Mouse (Mus musculus) heart, embryonic 14.5 days (tissue): Measurements from ENCODE around the gene Fam214b. TPM values are rescaled to one million over a fixed set of nuclear protein-coding genes. Genes with fewer than 3 reads are reported as not detected.

Experiments used
- ATAC-seq: fragments of 200-750 bp; cut with Nextera tagmentation; 2 replicates; pipeline ENCODE4 v1.8.0; 2017; ENCODE audit warnings: low read depth, moderate TSS enrichment; ENCODE audit not compliant: insufficient number of reproducible peaks, insufficient read depth, low FRiP score
- H3K27ac ChIP-seq, 2 experiments: fragments of 200-500 bp in 1 of 2; fragments of 300-500 bp in 1 of 2; sonication (generic) in 1 of 2; replicated peaks in 1 of 2; 2 replicates each; pipeline ENCODE4 v1.5.1; 2012 to 2014; ENCODE audit warnings: low read depth in 2 of 2, low read length in 2 of 2, control low read depth in 1 of 2, mild to moderate bottlenecking in 1 of 2, mixed read lengths in 1 of 2; ENCODE audit not compliant: control insufficient read depth in 1 of 2, insufficient read depth in 1 of 2
- H3K27me3 ChIP-seq: fragments of 300-500 bp; sonication (generic); 2 replicates; pipeline ENCODE4 v1.6.1; 2014; ENCODE audit warnings: mild to moderate bottlenecking, low read length, control low read depth; ENCODE audit not compliant: control insufficient read depth, insufficient read depth
- H3K36me3 ChIP-seq: fragments of 300-500 bp; sonication (generic); 2 replicates; pipeline ENCODE4 v1.6.1; 2014; ENCODE audit warnings: mild to moderate bottlenecking, control low read depth, low read length, mixed read lengths; ENCODE audit not compliant: control insufficient read depth, insufficient read depth
- H3K4me1 ChIP-seq, 2 experiments: fragments of 200-500 bp in 1 of 2; fragments of 300-500 bp in 1 of 2; sonication (generic) in 1 of 2; 2 replicates each; pipeline ENCODE4 v1.6.1; 2012 to 2014; ENCODE audit warnings: low read length in 2 of 2, control low read depth in 1 of 2, mixed read lengths in 1 of 2; ENCODE audit not compliant: control insufficient read depth in 2 of 2, insufficient read depth in 2 of 2
- H3K4me2 ChIP-seq: fragments of 300-500 bp; sonication (generic); 2 replicates; pipeline ENCODE4 v1.6.1; 2014; ENCODE audit warnings: mild to moderate bottlenecking, low read length
- H3K4me3 ChIP-seq, 2 experiments: fragments of 200-500 bp in 1 of 2; fragments of 300-500 bp in 1 of 2; sonication (generic) in 1 of 2; 2 replicates each; pipeline ENCODE4 v1.5.1; 2012 to 2014; ENCODE audit warnings: low read length in 2 of 2, mild to moderate bottlenecking in 2 of 2, control low read depth in 1 of 2, low read depth in 1 of 2, moderate library complexity in 1 of 2; ENCODE audit not compliant: control insufficient read depth in 1 of 2, insufficient read depth in 1 of 2
- H3K9ac ChIP-seq: fragments of 300-500 bp; sonication (generic); 2 replicates; pipeline ENCODE4 v1.6.1; 2014; ENCODE audit warnings: mild to moderate bottlenecking, low read length
- H3K9me3 ChIP-seq: fragments of 300-500 bp; sonication (generic); 2 replicates; pipeline ENCODE4 v1.6.1; 2016; ENCODE audit warnings: low read length, control low read depth; ENCODE audit not compliant: control insufficient read depth
- WGBS: fragments of 180-500 bp; shearing (Covaris S2); extraction: QIAGEN DNeasy Blood & Tissue Kit; methylation state at CpG from one replicate; pipeline ENCODE4 v1.1.7; 2014; 5-methylcytosine and 5-hydroxymethylcytosine counted together
- polyA plus RNA-seq: library from polyadenylated mRNA; unstranded; fragments of >200 nt; fragmentation: Nextera tagmentation; extraction: Ambion mirVana; gene quantifications from 2 replicates; pipeline ENCODE4 v1.2.1, GENCODE M21; 2014

Fam214b gene
- polyA plus RNA-seq, 1 experiment from 2014 or later, result 12.0 TPM

DNA sequence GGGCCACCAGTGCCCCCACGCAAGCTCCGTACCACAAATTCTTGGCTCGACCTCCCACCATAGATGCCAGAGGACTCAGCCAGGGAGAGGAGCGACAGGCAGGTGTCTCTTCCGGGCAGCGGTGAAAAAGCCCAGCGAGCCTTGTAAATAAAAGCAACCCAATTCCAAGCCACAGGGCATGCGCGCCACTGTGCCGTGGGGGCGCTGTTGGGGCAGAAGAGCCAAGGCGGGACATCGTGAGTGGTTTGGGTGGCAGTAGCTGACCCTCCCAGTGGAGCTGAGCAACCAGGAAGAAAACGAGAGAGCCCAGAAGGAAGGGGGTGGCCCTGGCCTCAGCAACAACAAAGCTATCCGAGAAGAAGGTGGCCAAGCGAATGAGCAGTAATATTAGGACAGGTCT, 25.1 kb downstream of the Fam214b start:
- no peaks in the 10 kb centered on the region for H3K9me3 ChIP-seq
- H3K36me3 ChIP-seq, result peaks cover 76% of the 10 kb centered on the region
- H3K4me2 ChIP-seq, result no peak overlapping the region
- H3K4me1 ChIP-seq, result peaks cover 7 to 9% of the 10 kb centered on the region in 2 experiments
- no peak overlapping the region for H3K4me3 ChIP-seq
- no peak overlapping the region for H3K9ac ChIP-seq
- no peak for ATAC-seq
- H3K27me3 ChIP-seq, result no peaks in the 10 kb centered on the region
- H3K27ac ChIP-seq, result no peak overlapping the region
- WGBS, result 91% methylated on average over 16 of the region's 16 CpGs

DNA sequence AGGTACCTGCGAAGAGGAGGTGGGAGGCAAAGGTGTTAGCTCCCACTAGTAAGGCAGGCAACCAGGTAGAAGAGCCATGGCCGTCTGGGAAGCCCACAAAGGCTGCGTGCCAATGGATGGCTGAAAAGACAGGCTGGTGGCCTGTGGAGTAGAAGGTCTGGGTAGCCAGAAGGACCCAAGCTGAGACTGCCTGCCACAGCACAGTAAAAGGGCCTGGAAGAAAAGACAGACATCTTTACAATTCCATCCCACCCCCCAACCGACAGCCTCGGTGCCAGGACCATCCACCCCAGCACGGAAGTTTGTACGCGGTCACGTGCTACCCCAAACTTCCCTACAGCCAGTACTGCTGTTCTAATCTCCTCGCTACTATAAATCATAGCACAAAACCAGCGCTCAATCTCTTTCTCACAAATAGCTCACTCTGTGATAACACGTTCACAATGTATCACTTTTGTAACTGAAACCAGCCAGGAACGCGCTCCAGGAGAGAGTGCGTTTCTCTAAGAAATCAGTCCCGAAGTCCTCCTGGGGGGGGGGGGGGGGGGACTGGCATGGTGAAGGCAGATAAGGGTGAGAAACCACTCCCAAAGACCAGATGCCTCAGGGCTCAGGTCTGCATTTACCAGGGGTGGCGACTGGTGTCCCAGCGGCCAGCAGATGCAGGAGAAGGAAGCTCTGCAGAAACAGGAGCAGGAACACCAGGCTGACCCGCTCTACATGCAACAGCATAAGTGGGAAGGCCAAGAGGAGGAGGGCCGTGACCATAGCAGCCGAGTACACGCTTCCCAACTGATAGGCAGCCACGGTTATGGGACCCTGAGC, 26.2 kb downstream of the Fam214b start:
- no peaks in the 10 kb centered on the region for H3K9me3 ChIP-seq
- H3K36me3 ChIP-seq, result peaks cover 76% of the 10 kb centered on the region
- WGBS, result 89% methylated on average over 23 of the region's 23 CpGs
- no peak overlapping the region for H3K4me2 ChIP-seq
- peaks cover 4 to 6% of the 10 kb centered on the region in 2 experiments for H3K4me1 ChIP-seq
- ATAC-seq, result no peak
- no peaks in the 10 kb centered on the region for H3K27me3 ChIP-seq
- H3K4me3 ChIP-seq, result no peak overlapping the region
- no peak overlapping the region for H3K27ac ChIP-seq
- no peak overlapping the region for H3K9ac ChIP-seq

DNA sequence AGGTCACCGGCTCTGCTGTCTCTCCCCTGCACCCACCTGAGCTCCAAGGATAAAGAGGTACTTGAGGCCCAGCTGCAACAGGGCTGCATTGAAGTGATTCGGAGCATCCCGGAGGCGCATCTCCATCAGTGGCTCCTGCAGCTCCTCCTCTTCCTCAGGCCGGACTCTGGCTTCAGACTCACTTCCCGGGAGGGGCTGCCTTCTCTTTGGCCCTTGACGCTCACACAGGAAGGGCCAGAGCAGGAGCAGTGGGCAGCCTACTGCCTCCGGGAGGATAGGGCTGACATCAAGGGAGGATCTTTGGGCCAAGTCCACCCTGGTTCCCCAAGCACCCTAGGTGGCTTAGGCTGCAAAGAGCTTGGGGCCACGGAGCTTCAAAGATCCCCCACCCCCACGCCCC, 26.8 kb downstream of the Fam214b start:
- Histone ChIP-seq H3K27ac (no peak overlapping the region), H3K9me3 (no peaks in the 10 kb centered on the region), H3K9ac (no peak overlapping the region), H3K4me3 (no peak overlapping the region), H3K4me2 (no peak overlapping the region), H3K27me3 (no peaks in the 10 kb centered on the region), H3K4me1 (no peaks in the 10 kb centered on the region; a peak in 1 of 4 replicates), H3K36me3 (peaks cover 73% of the 10 kb centered on the region)
- ATAC-seq, result no peak
- 88% methylated on average over 10 of the region's 10 CpGs for WGBS

DNA sequence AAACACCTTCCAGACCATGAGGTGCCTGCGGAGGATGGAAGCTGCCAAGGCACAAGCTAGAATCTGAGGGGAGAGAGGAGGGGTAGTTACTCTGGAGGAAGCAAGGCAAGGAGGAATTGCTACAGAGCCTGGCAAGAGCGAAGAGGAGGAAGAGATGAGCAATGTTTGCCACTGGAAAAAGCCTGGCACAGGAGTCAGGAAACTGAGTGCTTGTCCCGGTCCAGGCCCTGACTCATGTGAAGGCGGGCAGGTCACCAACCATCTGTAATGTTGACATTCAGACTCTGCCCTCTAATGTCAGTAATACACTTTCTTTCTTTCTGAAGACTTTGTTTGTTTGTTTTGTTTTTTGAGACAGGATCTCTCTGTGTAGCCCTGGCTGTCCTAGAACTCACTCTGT, 27.9 kb downstream of the Fam214b start:
- Histone ChIP-seq H3K9me3 (no peaks in the 10 kb centered on the region), H3K36me3 (peaks cover 62% of the 10 kb centered on the region), H3K4me2 (no peak overlapping the region), H3K27ac (no peak overlapping the region), H3K4me1 (peaks cover 2 to 5% of the 10 kb centered on the region in 2 experiments; a peak in 3 of 4 replicates), H3K9ac (no peak overlapping the region), H3K4me3 (no peak overlapping the region), H3K27me3 (no peaks in the 10 kb centered on the region)
- 93% methylated on average over 4 of the region's 4 CpGs for WGBS
- no peak for ATAC-seq

DNA sequence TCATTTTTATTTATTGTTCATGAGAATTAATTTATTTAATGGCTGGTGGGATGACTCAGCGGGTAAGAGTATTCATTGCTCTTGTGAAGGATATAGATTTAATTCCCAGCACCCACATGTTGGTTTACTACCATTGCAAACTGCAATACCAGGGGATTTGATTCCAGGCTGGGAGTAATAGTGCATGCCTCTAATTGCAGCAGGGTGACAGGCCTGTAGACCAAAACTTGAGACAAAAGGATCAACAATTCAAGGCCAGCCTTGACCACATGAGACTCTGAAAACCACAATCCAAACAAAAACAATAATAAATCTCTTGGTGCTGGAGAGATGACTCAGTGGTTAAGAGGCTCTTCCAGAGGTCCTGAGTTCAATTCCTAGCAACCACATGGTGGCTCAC, 33.9 kb downstream of the Fam214b start:
- WGBS, result 93% methylated on average over 1 of the region's 1 CpGs

DNA sequence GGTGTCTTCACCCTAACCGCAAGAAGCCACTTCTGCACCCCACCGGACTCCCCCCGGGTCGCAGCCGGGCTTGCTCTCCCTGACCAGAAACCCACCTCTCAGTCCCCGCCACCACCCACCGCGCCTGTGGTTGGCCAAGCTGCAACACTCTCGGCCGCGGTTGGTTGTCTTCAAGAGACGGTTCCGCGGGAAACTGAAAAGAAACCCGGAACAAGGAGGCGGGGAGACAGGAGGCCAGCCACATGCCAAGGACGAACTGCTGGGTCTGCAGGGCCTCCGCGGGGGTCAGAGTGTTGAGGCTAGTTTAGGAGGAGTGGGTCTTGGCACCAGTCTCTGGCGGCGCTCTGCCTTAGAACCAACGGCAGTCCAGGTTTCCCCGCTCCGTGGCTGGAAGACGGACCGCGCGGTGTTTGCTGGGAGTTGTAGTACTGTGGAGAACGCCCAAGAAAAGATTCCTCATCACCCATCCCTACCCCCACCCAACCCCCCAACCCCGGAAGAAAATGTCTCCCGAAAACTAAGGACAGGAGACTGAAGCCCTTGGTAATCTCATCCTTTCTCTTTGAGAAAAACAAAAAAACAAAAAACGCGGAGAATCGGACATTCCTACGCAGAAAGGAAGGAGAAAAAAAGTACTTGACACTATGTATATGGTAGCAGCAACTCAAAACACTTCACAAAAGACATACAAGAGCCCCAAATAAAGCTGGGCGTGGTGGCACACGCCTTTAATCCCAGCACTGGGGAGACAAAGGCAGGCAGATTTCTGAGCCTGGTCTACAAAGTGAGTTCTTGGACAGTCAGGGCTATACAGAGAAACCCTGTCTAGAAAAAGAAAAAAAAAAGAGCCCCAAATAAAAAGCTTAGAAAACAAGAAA, 35.6 kb downstream of the Fam214b start, which contains the start of gene Fancg:
TSS of gene Fancg (minus strand) at position 346 of the 878 bp plus-strand sequence.
- 2% methylated on average over 37 of the region's 37 CpGs for WGBS
- H3K9me3 ChIP-seq, result no peaks in the 10 kb centered on the region
- H3K4me3 ChIP-seq, result peak within 1 kb of the TSS; percentile 63 to 99
- H3K36me3 ChIP-seq, result peaks cover 7% of the 10 kb centered on the region; the same call in 1 of the 2 replicates
- no peaks in the 10 kb centered on the region for H3K27me3 ChIP-seq
- peaks cover 8 to 12% of the 10 kb centered on the region in 2 experiments for H3K4me1 ChIP-seq
- H3K27ac ChIP-seq, result peak within 1 kb of the TSS; percentile 7 to 73; a peak in 2 of 4 replicates
- H3K4me2 ChIP-seq, result peak within 1 kb of the TSS; percentile 82
- ATAC-seq, result peak; percentile 74
- peak within 1 kb of the TSS; percentile 77 for H3K9ac ChIP-seq

More for the DNA sequence above, 33.9 kb downstream of the Fam214b start:
- peaks cover 3% of the 10 kb centered on the region; the same call in 1 of the 2 replicates for H3K36me3 ChIP-seq
- H3K4me1 ChIP-seq, result peaks cover 8 to 12% of the 10 kb centered on the region in 2 experiments
- ATAC-seq, result no peak
- no peak overlapping the region for H3K4me3 ChIP-seq
- H3K27ac ChIP-seq, result no peak overlapping the region
- no peak overlapping the region for H3K9ac ChIP-seq
- no peaks in the 10 kb centered on the region for H3K27me3 ChIP-seq
- H3K9me3 ChIP-seq, result no peaks in the 10 kb centered on the region
- H3K4me2 ChIP-seq, result no peak overlapping the region

DNA sequence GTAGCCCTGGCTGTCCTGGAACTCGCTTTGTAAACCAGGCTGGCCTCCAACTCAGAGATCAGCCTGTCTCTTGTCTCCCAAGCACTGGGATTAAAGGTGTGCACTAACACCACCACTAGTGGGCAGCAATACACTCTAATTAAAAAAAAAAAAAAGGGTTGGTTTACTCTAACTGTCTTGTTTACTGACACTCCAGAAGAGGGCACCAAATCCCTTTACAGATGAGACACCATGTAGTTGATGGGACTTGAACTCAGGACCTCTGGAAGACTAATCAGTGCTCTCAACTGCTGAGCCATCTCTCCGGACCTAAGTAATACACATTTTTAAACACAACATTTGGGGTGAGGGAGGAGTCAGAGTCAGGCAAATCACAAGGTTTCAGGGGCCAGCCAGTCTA, 40.3 kb downstream of the Fam214b start:
- no peaks in the 10 kb centered on the region for H3K9me3 ChIP-seq
- no peak overlapping the region for H3K4me3 ChIP-seq
- WGBS, result 58% methylated on average over 2 of the region's 2 CpGs
- H3K4me2 ChIP-seq, result no peak overlapping the region
- ATAC-seq, result no peak
- H3K27me3 ChIP-seq, result no peaks in the 10 kb centered on the region
- no peak overlapping the region for H3K9ac ChIP-seq
- H3K4me1 ChIP-seq, result peaks cover 6 to 7% of the 10 kb centered on the region in 2 experiments; a peak in 3 of 4 replicates
- H3K36me3 ChIP-seq, result peaks cover 10% of the 10 kb centered on the region; the same call in 1 of the 2 replicates
- H3K27ac ChIP-seq, result no peak overlapping the region
